Mouse (Mus musculus) hindbrain, embryonic 14.5 days (tissue): ENCODE results near the gene Nipal1. TPM values are rescaled to one million over a fixed set of nuclear protein-coding genes. Genes with fewer than 3 reads are reported as not detected.
A peak's percentile ranks its signal among the peaks of the same experiment; 100 is the strongest.

Experiments
- ATAC-seq: fragments of 200-750 bp; cut with Nextera tagmentation; 2 replicates; pipeline ENCODE4 v1.8.0; 2017; ENCODE audit warnings: moderate number of reproducible peaks, mild to moderate bottlenecking, moderate TSS enrichment, moderate library complexity; ENCODE audit not compliant: low FRiP score
- DNase-seq: peaks from one replicate; pipeline ENCODE4 v3.0.0-alpha.2; 2015; ENCODE audit warnings: low spot score
- H3K27ac ChIP-seq: fragments of 300-500 bp; sonication (generic); 2 replicates; pipeline ENCODE4 v1.5.1; 2014; ENCODE audit warnings: mild to moderate bottlenecking, moderate library complexity
- H3K27me3 ChIP-seq: fragments of 300-500 bp; sonication (generic); 2 replicates; pipeline ENCODE4 v1.6.1; 2014; ENCODE audit warnings: mild to moderate bottlenecking, low read length, mixed read lengths; ENCODE audit not compliant: control insufficient read depth, insufficient read depth
- H3K36me3 ChIP-seq: fragments of 300-500 bp; sonication (generic); replicated peaks from 2 replicates; pipeline ENCODE4 v1.6.1; 2014; ENCODE audit not compliant: control insufficient read depth, insufficient read depth
- H3K4me1 ChIP-seq: fragments of 300-500 bp; sonication (generic); replicated peaks from 2 replicates; pipeline ENCODE4 v1.6.1; 2014; ENCODE audit warnings: antibody characterized with exemption, low read length, mixed read lengths; ENCODE audit not compliant: control insufficient read depth, insufficient read depth
- H3K4me2 ChIP-seq: fragments of 300-500 bp; sonication (generic); replicated peaks from 2 replicates; pipeline ENCODE4 v1.6.1; 2014; ENCODE audit warnings: mild to moderate bottlenecking, moderate library complexity
- H3K4me3 ChIP-seq: fragments of 300-500 bp; sonication (generic); replicated peaks from 2 replicates; pipeline ENCODE4 v1.5.1; 2014; ENCODE audit warnings: mild to moderate bottlenecking, low read length
- H3K9ac ChIP-seq: fragments of 300-500 bp; sonication (generic); 2 replicates; pipeline ENCODE4 v1.6.1; 2014
- H3K9me3 ChIP-seq: fragments of 300-500 bp; sonication (generic); 2 replicates; pipeline ENCODE4 v1.6.1; 2016; ENCODE audit warnings: low read length; ENCODE audit not compliant: control insufficient read depth
- WGBS: fragments of 180-500 bp; shearing (Covaris S2); extraction: QIAGEN DNeasy Blood & Tissue Kit; methylation state at CpG from one replicate; pipeline ENCODE4 v1.1.7; 2014; 5-methylcytosine and 5-hydroxymethylcytosine counted together
- polyA plus RNA-seq: library from polyadenylated mRNA; unstranded; fragments of >200 nt; fragmentation: Nextera tagmentation; extraction: Ambion mirVana; gene quantifications from 2 replicates; pipeline ENCODE4 v1.2.1, GENCODE M21; 2014

The Nipal1 gene
- polyA plus RNA-seq, 1 experiment from 2014 or later = 0.76 TPM

DNA sequence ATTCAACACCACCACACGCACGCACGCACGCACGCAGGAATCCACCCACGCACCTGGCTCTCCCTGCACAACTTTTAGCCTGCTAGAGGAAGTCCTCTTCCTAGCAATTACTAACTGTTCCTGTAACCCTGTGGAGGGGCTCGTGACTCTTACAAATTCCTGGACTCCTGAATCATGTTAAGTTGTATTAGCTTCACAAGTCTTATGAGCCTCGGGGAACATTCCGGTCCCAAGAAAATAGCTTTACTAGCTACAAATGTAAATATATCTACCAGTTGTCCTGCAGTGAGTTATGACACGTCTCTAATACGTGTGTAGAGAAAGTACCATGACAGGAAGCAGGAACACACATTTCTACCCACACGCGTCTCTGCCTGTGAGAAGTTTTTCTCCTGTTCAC, 61.9 kb downstream of the Nipal1 start:
- Histone ChIP-seq H3K27ac (no peak overlapping the region), H3K4me3 (no peak overlapping the region), H3K9ac (no peak overlapping the region), H3K4me2 (no peak overlapping the region), H3K36me3 (no peaks in the 10 kb centered on the region), H3K4me1 (no peaks in the 10 kb centered on the region), H3K9me3 (peaks cover 3% of the 10 kb centered on the region; the same call in 1 of the 2 replicates), H3K27me3 (no peaks in the 10 kb centered on the region)
- DNase-seq = no peak
- WGBS = 91% methylated on average over 13 of the region's 13 CpGs
- no peak for ATAC-seq

DNA sequence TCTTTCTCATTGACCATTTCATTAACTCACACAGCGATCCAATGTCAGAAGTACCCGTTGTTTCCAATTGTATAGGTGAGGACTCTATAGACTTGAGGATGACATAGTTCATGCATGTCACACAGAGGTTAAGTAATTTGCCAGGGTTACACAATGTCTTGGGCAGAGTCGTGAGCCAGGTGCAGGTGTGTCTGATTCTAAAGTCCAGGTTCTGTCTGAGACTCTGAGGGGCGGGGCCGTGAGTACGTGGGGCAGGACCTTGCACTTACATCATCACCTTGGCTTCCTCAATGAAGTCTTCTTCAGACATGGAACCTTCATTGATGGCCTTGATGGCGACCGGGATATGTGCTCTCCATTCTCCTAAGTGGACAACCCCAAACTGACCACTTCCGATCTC, 62.4 kb downstream of the Nipal1 start:
- 95% methylated on average over 9 of the region's 9 CpGs for WGBS
- no peak overlapping the region for H3K27ac ChIP-seq
- H3K27me3 ChIP-seq = no peaks in the 10 kb centered on the region
- H3K36me3 ChIP-seq = no peaks in the 10 kb centered on the region
- H3K9me3 ChIP-seq = peaks cover 1% of the 10 kb centered on the region; the same call in 1 of the 2 replicates
- DNase-seq (no peak), ATAC-seq (no peak)
- H3K4me1 ChIP-seq = no peaks in the 10 kb centered on the region
- H3K9ac ChIP-seq = no peak overlapping the region
- no peak overlapping the region for H3K4me2 ChIP-seq
- no peak overlapping the region for H3K4me3 ChIP-seq

DNA sequence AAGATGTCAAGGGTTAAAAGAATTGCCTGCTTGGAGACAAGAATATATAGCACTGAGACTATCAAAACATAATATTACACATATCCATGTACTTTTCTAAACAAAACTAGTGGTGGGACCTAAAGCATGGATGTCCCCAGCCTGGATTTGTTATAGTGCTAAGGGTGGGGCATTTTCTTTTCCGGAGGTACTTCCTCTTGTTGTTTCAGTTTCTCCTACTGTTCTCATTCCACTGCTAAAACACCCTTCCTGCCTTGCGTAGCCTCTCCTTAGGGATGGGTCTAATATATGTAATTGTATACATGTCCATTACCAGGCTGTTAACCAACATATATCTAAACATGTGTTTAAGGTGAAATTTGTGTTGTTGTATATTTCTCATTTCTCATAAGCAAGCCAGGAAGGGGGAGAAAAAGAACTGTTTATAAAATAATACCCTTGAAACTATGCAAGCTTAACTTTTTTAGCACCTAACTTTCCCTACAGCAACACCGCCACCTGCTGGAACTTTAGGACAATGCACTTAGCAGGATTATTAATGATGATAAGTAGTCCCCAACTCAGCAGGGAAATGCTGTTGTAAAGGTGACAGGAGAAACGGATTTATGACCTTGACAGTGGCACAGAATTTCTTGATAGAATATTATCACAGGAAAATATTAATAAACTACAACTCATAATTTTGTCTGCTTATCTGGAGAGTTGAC, 63.1 kb downstream of the Nipal1 start:
- Histone ChIP-seq H3K9me3 (no peaks in the 10 kb centered on the region), H3K36me3 (no peaks in the 10 kb centered on the region), H3K27ac (no peak overlapping the region), H3K27me3 (no peaks in the 10 kb centered on the region), H3K9ac (no peak overlapping the region), H3K4me2 (no peak overlapping the region), H3K4me3 (no peak overlapping the region), H3K4me1 (no peaks in the 10 kb centered on the region)
- no peak for ATAC-seq
- 32% methylated on average over 4 of the region's 4 CpGs for WGBS
- peak; percentile 91 for DNase-seq

DNA sequence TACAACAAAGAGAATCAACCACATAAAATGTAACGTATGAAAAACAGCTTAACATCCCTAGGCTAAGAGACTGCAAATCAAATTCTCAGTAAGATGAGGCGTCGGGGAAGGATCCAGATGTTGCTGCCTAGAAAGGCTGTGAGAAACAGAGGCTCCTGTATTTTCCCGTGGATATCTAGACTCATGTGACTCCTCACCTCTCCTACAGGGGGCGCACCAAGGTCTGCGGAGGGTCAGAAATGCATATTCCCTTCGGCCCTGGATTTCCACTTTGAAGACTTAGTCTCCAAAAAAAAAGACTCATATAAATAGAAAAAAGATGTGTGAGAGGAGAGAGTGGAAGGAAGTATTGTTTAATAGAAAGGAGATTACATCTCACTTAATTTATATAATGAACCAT, 73.0 kb downstream of the Nipal1 start:
- Histone ChIP-seq H3K9ac (no peak overlapping the region), H3K4me3 (no peak overlapping the region), H3K4me1 (no peaks in the 10 kb centered on the region), H3K27me3 (no peaks in the 10 kb centered on the region), H3K4me2 (no peak overlapping the region), H3K27ac (no peak overlapping the region), H3K36me3 (no peaks in the 10 kb centered on the region), H3K9me3 (no peaks in the 10 kb centered on the region)
- ATAC-seq (no peak), DNase-seq (no peak)
- WGBS = 67% methylated on average over 7 of the region's 7 CpGs

Other genes starting within 250 kb of the Nipal1 start
- 3.6 and 3.8 TPM in 2 replicates for gene Corin, start 143.3 kb upstream of the Nipal1 start, polyA plus RNA-seq
- gene Nfxl1, start 88.1 kb upstream of the Nipal1 start, polyA plus RNA-seq = 18.1 and 19.0 TPM in 2 replicates
- 4.8 and 5.5 TPM in 2 replicates for gene Zar1, start 66.5 kb upstream of the Nipal1 start, polyA plus RNA-seq
- gene Gm5868, start 60.2 kb upstream of the Nipal1 start, polyA plus RNA-seq = 8.1 and 9.3 TPM in 2 replicates
- not detected in 2 replicates for gene Cnga1, start 3.5 kb upstream of the Nipal1 start, polyA plus RNA-seq
- gene Txk, start 105.0 kb downstream of the Nipal1 start, polyA plus RNA-seq = 0.14 and 0.23 TPM in 2 replicates
- gene Tec, start 220.7 kb downstream of the Nipal1 start, polyA plus RNA-seq = 7.6 and 8.8 TPM in 2 replicates